Mouse (Mus musculus) monocyte, adult 59 days (primary cell): ENCODE data around the gene Matn3. TPM values are rescaled to one million over a fixed set of nuclear protein-coding genes. Genes with fewer than 3 reads are reported as not detected.

Experiments used
- total RNA-seq, 2 experiments: library from RNA; stranded (reverse); gene quantifications; one replicate each; pipeline ENCODE4 v1.2.4; 2023

The Matn3 gene
- total RNA-seq: not detected

GRCm38 (mm10) chr12:8947714-8948464 is at the start of gene Matn3:
Matn3 (plus strand) TSS chr12:8947929.

DNA sequence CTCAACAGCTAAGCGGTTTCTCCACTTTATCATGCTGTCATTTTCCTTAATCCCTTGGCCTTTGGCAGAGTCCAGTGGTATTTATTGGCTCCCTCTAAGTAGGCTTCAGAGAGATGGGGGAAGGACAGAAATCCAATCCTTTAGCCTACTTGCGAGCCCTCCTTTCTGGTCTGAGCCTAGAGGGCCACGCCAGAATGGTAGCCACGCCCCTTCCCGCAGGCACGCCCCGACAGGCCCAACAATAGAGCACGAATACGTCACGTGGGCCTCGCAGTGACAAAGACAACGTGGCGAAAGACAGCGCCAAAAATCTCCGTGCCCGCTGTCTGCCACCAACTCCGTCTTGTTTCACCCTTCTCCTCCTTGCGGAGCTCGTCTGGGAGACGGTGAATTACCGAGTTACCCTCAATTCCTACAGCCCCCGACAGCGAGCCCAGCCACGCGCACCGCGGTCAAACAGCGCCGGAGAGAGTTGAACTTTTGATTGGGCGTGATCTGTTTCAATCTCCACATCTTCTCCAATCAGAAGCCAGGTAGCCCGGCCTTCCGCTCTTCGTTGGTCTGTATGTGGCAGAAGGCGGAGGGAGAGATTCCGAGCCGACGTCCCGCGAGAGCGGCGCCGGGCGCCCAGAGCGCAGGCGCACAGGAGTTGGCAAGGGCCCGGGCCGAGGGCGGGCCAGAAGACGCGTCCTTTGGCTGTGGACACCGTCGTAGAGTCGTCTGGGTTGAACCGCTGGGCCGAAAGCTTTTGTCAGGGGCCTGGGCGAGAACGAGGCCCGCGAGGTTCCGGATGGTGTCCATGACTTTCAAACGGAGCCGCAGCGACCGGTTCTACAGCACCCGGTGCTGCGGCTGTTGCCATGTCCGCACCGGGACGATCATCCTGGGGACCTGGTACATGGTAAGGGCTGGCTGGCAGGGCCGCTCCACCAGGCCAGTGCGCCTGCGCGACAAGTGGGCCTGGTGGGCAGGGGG is 26.0 kb upstream of the Matn3 start, which contains the start of gene Laptm4a:
TSS of gene Laptm4a (plus strand) at position 271 of the 975 bp plus-strand sequence.

GRCm38 (mm10) chr12:8973820-8974465 is 26.2 kb downstream of the Matn3 start, which contains the start of gene Wdr35:
Wdr35 (plus strand) TSS chr12:8973892.

Other genes with a start within 250 kb of the Matn3 start
- 1 to 10 TPM; 5.7 to 6.0 TPM for gene Sdc1, start 176.6 kb upstream of the Matn3 start, total RNA-seq
- gene Laptm4a, start 26.3 kb upstream of the Matn3 start, total RNA-seq: 100 to 1,000 TPM; 305 to 327 TPM
- gene Wdr35, start 26.0 kb downstream of the Matn3 start, total RNA-seq: 1 to 10 TPM in 1 of 2 experiments, under 1 TPM in 1; 0.73 to 1.2 TPM
- gene Ttc32, start 82.1 kb downstream of the Matn3 start, total RNA-seq: 10 to 100 TPM in 1 of 2 experiments, 1 to 10 TPM in 1; 8.2 to 13.8 TPM